Mouse (Mus musculus): ENCODE data around the gene Lmf1.
A peak's percentile ranks its signal among the peaks of the same experiment; 100 is the strongest.

The Lmf1 gene

GRCm38 (mm10) chr17:25643517-25644294 is 64.8 kb downstream of the Lmf1 start:
- no peak for DNase-seq (ENCODE audit: low spot score)

- DNase-seq (ENCODE audit: low spot score): no peak
Observed at GRCm38 (mm10) chr17:25644761-25645160, 65.9 kb downstream of the Lmf1 start.

- DNase-seq (ENCODE audit: low spot score): no peak
Observed at GRCm38 (mm10) chr17:25645661-25646060, 66.8 kb downstream of the Lmf1 start.

- no peak for DNase-seq (ENCODE audit: low spot score)
Observed at GRCm38 (mm10) chr17:25647901-25648300, 69.0 kb downstream of the Lmf1 start.

GRCm38 (mm10) chr17:25648678-25649216 is 69.9 kb downstream of the Lmf1 start:
- DNase-seq (ENCODE audit: low spot score): no peak

GRCm38 (mm10) chr17:25650726-25651125 is 71.8 kb downstream of the Lmf1 start:
- no peak for DNase-seq (ENCODE audit: low spot score)

- no peak for DNase-seq (ENCODE audit: low spot score)
Observed at GRCm38 (mm10) chr17:25652272-25652671, 73.4 kb downstream of the Lmf1 start.

- DNase-seq (ENCODE audit: low spot score): no peak
Observed at GRCm38 (mm10) chr17:25656142-25656825, 77.4 kb downstream of the Lmf1 start.

GRCm38 (mm10) chr17:25656826-25657189 is 77.9 kb downstream of the Lmf1 start:
- DNase-seq (ENCODE audit: low spot score): no peak

- DNase-seq (ENCODE audit: low spot score): no peak
Observed at GRCm38 (mm10) chr17:25663213-25663835, 84.4 kb downstream of the Lmf1 start.

- no peak for DNase-seq (ENCODE audit: low spot score)
Observed at GRCm38 (mm10) chr17:25665485-25665884, 86.6 kb downstream of the Lmf1 start.

- DNase-seq (ENCODE audit: low spot score): no peak
Observed at GRCm38 (mm10) chr17:25665891-25666290, 87.0 kb downstream of the Lmf1 start.

GRCm38 (mm10) chr17:25668481-25669055 is 89.7 kb downstream of the Lmf1 start:
- DNase-seq (ENCODE audit: low spot score): no peak

- DNase-seq (ENCODE audit: low spot score): no peak
Observed at GRCm38 (mm10) chr17:25672982-25673381, 94.1 kb downstream of the Lmf1 start.

GRCm38 (mm10) chr17:25677969-25678368 is 99.1 kb downstream of the Lmf1 start:
- no peak for DNase-seq (ENCODE audit: low spot score)

- DNase-seq (ENCODE audit: low spot score): no peak
Observed at GRCm38 (mm10) chr17:25679818-25680217, 100.9 kb downstream of the Lmf1 start.

GRCm38 (mm10) chr17:25681636-25682035 is 102.8 kb downstream of the Lmf1 start:
- no peak for DNase-seq (ENCODE audit: low spot score)

GRCm38 (mm10) chr17:25686323-25686722 is 107.4 kb downstream of the Lmf1 start:
- no peak for DNase-seq (ENCODE audit: low spot score)

- no peak for DNase-seq (ENCODE audit: low spot score)
Observed at GRCm38 (mm10) chr17:25688922-25689321, 110.0 kb downstream of the Lmf1 start.

- no peak for DNase-seq (ENCODE audit: low spot score)
Observed at GRCm38 (mm10) chr17:25696263-25696662, 117.4 kb downstream of the Lmf1 start.

GRCm38 (mm10) chr17:25698446-25698845 is 119.6 kb downstream of the Lmf1 start:
- peak; percentile 71 for DNase-seq (ENCODE audit: low spot score)

- DNase-seq (ENCODE audit: low spot score): no peak
Observed at GRCm38 (mm10) chr17:25700863-25701496, 122.1 kb downstream of the Lmf1 start.
